Mouse (Mus musculus) left cerebral cortex, adult 11 months (tissue): ENCODE measurements at regions not wholly inside any gene's neighbourhood (a gene's known extent, or its start where the extent isn't known, plus 50 kb on each side); places are given as distances from the start of the nearest gene placed in this dataset.
"Not testable (repeated sequence)": the region's sequence is repeated elsewhere in the genome, so short reads cannot be mapped to it uniquely, and the experiment has no call there.

ENCODE experiments used
- DNase-seq: peaks from one replicate; pipeline ENCODE4 v3.0.0; 2022; ENCODE audit warnings: low spot score

- DNase-seq, result peak; percentile 8
These were observed 170.5 kb downstream of the Pdzph1 start for GRCm38 (mm10) chr17:58820588-58821195.

- DNase-seq, result no peak
These were observed 171.8 kb downstream of the Pdzph1 start for GRCm38 (mm10) chr17:58819339-58819738.

- DNase-seq, result not testable (repeated sequence)
These were observed 215.7 kb downstream of the Pdzph1 start for GRCm38 (mm10) chr17:58775451-58775850.

GRCm38 (mm10) chr17:58773595-58773994, 217.6 kb downstream of the Pdzph1 start:
- no peak for DNase-seq

- DNase-seq, result no peak
These were observed 226.0 kb downstream of the Pdzph1 start for GRCm38 (mm10) chr17:58765141-58765540.

- DNase-seq, result no peak
These were observed 242.2 kb downstream of the Pdzph1 start for GRCm38 (mm10) chr17:58749000-58749399.

- DNase-seq, result no peak
These were observed 242.9 kb downstream of the Pdzph1 start for GRCm38 (mm10) chr17:58748264-58748663.

- no peak for DNase-seq
These were observed 280.3 kb downstream of the Pdzph1 start for GRCm38 (mm10) chr17:58710748-58711478.

GRCm38 (mm10) chr17:58690211-58690610, 301.0 kb downstream of the Pdzph1 start:
- no peak for DNase-seq

- DNase-seq, result peak; percentile 10
These were observed 318.9 kb downstream of the Pdzph1 start for GRCm38 (mm10) chr17:58672291-58672690.

- DNase-seq, result no peak
These were observed 323.1 kb downstream of the Pdzph1 start for GRCm38 (mm10) chr17:58668036-58668435.

- DNase-seq, result no peak
These were observed 347.4 kb downstream of the Pdzph1 start for GRCm38 (mm10) chr17:58643793-58644192.

- no peak for DNase-seq
These were observed 348.9 kb downstream of the Pdzph1 start for GRCm38 (mm10) chr17:58642273-58642672.

GRCm38 (mm10) chr17:58598911-58599310, 392.3 kb downstream of the Pdzph1 start:
- DNase-seq, result no peak

- no peak for DNase-seq
These were observed 394.5 kb downstream of the Pdzph1 start for GRCm38 (mm10) chr17:58596661-58597060.

- peak; percentile 2 for DNase-seq
These were observed 403.2 kb downstream of the Pdzph1 start for GRCm38 (mm10) chr17:58587946-58588345.

- DNase-seq, result no peak
These were observed 418.3 kb downstream of the Pdzph1 start for GRCm38 (mm10) chr17:58572885-58573284.
